Mouse (Mus musculus): ENCODE results near the gene Defa31. TPM values are rescaled to one million over a fixed set of nuclear protein-coding genes. Genes with fewer than 3 reads are reported as not detected.
"Not testable (repeated sequence)": the region's sequence is repeated elsewhere in the genome, so short reads cannot be mapped to it uniquely, and the experiment has no call there.

Defa31 gene
- polyA plus RNA-seq (2012; rRNA removed): not detected in 2 replicates

DNA sequence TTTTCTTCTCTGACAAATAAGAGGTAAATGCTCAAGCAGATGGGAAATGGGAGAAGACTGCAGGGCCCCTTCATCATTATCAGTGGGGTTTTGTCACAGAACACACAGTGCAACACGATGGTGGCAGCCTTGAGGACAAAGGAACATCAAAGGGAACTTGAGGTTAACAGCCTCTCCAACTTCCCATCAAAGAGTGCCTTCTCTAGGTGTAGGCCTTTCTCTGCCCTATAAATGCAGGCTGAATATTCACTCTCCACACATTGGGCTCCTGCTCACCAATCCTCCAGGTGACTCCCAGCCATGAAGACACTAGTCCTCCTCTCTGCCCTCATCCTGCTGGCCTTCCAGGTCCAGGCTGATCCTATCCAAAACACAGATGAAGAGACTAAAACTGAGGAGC lies at the start of gene Defa31:
Defa31 (plus strand) TSS at position 301 of the 400 bp plus-strand sequence.
- H3K27ac ChIP-seq (ENCODE audit: insufficient read depth, low read depth, low read length); H3K4me1 ChIP-seq (ENCODE audit: control insufficient read depth, insufficient read depth, insufficient read length, low read length); H3K27me3 ChIP-seq (ENCODE audit: control insufficient read depth, insufficient read depth, low read length); H3K4me3 ChIP-seq (ENCODE audit: low read depth, low read length); H3K36me3 ChIP-seq (ENCODE audit: control insufficient read depth, insufficient read depth, low read length): not testable (repeated sequence)
- WGBS: no CpG with 5 or more reads among the region's 1 CpGs

DNA sequence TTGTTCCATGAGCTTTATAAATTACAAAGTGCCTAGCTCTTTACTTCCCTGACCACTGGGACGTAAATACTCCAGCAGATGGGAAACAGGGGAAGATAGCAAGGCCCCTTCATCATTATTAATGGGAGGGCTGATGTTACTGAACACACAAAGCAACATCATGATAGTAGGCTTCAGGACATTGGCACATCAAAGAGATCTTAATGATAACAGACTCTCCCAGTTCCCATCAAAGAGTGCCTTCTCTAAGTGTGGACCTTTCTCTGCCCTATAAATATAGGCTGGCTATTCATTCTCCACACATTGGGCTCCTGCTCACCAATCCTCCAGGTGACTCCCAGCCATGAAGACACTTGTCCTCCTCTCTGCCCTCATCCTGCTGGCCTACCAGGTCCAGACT lies 29.4 kb upstream of the Defa31 start, which contains the start of gene Defa22:
Defa22 (plus strand) TSS at position 301 of the 400 bp plus-strand sequence.
- not testable (repeated sequence) for H3K27ac ChIP-seq (ENCODE audit: insufficient read depth, low read depth, low read length); H3K36me3 ChIP-seq (ENCODE audit: control insufficient read depth, insufficient read depth, low read length); H3K4me1 ChIP-seq (ENCODE audit: control insufficient read depth, insufficient read depth, insufficient read length, low read length); H3K4me3 ChIP-seq (ENCODE audit: low read depth, low read length); H3K27me3 ChIP-seq (ENCODE audit: control insufficient read depth, insufficient read depth, low read length)
- no CpG with 5 or more reads among the region's 1 CpGs for WGBS

GRCm38 (mm10) chr8:21201261-21201660 lies 9.8 kb downstream of the Defa31 start, which contains the start of gene Gm15293:
TSS of gene Gm15293 (plus strand) at chr8:21201561.
- WGBS: no CpG with 5 or more reads among the region's 1 CpGs
- not testable (repeated sequence) for H3K27ac ChIP-seq (ENCODE audit: insufficient read depth, low read depth, low read length); H3K4me3 ChIP-seq (ENCODE audit: low read depth, low read length); H3K36me3 ChIP-seq (ENCODE audit: control insufficient read depth, insufficient read depth, low read length); H3K4me1 ChIP-seq (ENCODE audit: control insufficient read depth, insufficient read depth, insufficient read length, low read length); H3K27me3 ChIP-seq (ENCODE audit: control insufficient read depth, insufficient read depth, low read length)

Other genes starting within 250 kb of the Defa31 start
- not detected in 2 replicates for gene AY761185, start 246.9 kb upstream of the Defa31 start, polyA plus RNA-seq (2012; rRNA removed)
- gene Defa21, start 166.1 kb upstream of the Defa31 start, polyA plus RNA-seq (2012; rRNA removed): 39.6 and 3,729 TPM in 2 replicates
- 901 and 2,073 TPM in 2 replicates for gene Defa23, start 136.6 kb upstream of the Defa31 start, polyA plus RNA-seq (2012; rRNA removed)
- gene Defa35, start 126.6 kb upstream of the Defa31 start, polyA plus RNA-seq (2012; rRNA removed): 1.9 and 8.8 TPM in 2 replicates
- gene Defa25, start 107.2 kb upstream of the Defa31 start, polyA plus RNA-seq (2012; rRNA removed): not detected in 2 replicates
- gene Gm14851, start 95.6 kb upstream of the Defa31 start, polyA plus RNA-seq (2012; rRNA removed): 180 and 1,620 TPM in 2 replicates
- gene Defa30, start 57.0 kb upstream of the Defa31 start, polyA plus RNA-seq (2012; rRNA removed): 261 and 977 TPM in 2 replicates
- 36.0 and 3,821 TPM in 2 replicates for gene Defa22, start 29.3 kb upstream of the Defa31 start, polyA plus RNA-seq (2012; rRNA removed)
- gene Gm15293, start 9.9 kb downstream of the Defa31 start, polyA plus RNA-seq (2012; rRNA removed): 21.6 and 67.8 TPM in 2 replicates
- 8.1 and 33.1 TPM in 2 replicates for gene Gm15292, start 58.1 kb downstream of the Defa31 start, polyA plus RNA-seq (2012; rRNA removed)
- not detected in 2 replicates for gene Defa27, start 123.9 kb downstream of the Defa31 start, polyA plus RNA-seq (2012; rRNA removed)
- gene Defa29, start 135.4 kb downstream of the Defa31 start, polyA plus RNA-seq (2012; rRNA removed): 143 and 523 TPM in 2 replicates
- 20.9 and 2,576 TPM in 2 replicates for gene Defa2, start 186.9 kb downstream of the Defa31 start, polyA plus RNA-seq (2012; rRNA removed)
- 3.5 and 1,155 TPM in 2 replicates for gene Defa33, start 200.2 kb downstream of the Defa31 start, polyA plus RNA-seq (2012; rRNA removed)
- gene Defa36, start 235.8 kb downstream of the Defa31 start, polyA plus RNA-seq (2012; rRNA removed): 129 and 1,309 TPM in 2 replicates